ENCODE assay signal across 10 mouse cellular contexts in the genomic region with DNA sequence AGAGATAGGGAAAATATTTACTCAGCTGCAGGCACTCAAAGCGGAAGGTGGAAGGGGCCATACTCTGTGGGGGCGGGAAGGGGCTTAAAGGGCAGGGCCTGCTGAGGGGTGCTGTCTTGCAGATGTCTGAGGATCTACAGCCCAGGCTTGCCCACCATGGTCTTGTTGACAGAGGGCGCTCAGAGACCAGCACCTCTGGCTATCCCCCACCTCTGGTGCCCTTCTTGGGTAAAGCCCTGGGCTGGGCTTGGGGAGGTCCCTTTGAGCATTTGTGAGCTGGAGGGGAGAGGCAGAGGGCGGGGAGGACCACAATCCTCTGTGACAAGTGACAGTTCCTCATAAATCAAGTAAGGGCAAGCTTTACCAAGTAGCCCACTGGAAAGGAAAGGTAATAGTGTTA. TPM values are rescaled to one million over a fixed set of nuclear protein-coding genes. Genes with fewer than 3 reads are reported as not detected.
DNase-seq lines count a peak whose midpoint lies in the region; ATAC-seq and TF ChIP-seq lines count a peak whose summit lies in the region.
"Had no signal": no experiment of that assay in that cellular context is flagged by ENCODE, and none has a peak within 500 bp of the region (broad histone marks: within the 10 kb centered on the region; RNA-seq: fewer than 3 reads in every experiment).

No protein-coding gene starts in this region.

- H3K27ac ChIP-seq in heart, postnatal 0 days (ENCODE audit: low read depth) = peak overlapping the region; percentile 94
- H3K27ac ChIP-seq in hindbrain, embryonic 10.5 days = peak overlapping the region; percentile 75
- peak overlapping the region; percentile 65; the same call in 1 of the 2 replicates for H3K27ac ChIP-seq in midbrain, embryonic 14.5 days (replicated peaks; ENCODE audit: low read depth, low read length)

- no peak for TF ChIP-seq CTCF in heart, postnatal 0 days (IDR thresholded peaks at IDR 0.05; ENCODE audit: low read depth)

- H3K4me3 ChIP-seq in heart, postnatal 0 days (ENCODE audit: low read depth, low read length) = no peak overlapping the region
- H3K4me3 ChIP-seq in hindbrain, embryonic 10.5 days = no peak overlapping the region
- H3K4me3 ChIP-seq in midbrain, embryonic 14.5 days (replicated peaks; ENCODE audit: low read depth, low read length) = no peak overlapping the region

- no peaks in the 10 kb centered on the region for H3K9me3 ChIP-seq in heart, postnatal 0 days (replicated peaks; ENCODE audit: control insufficient read depth, low read length)
- H3K9me3 ChIP-seq in hindbrain, embryonic 10.5 days = no peaks in the 10 kb centered on the region
- no peaks in the 10 kb centered on the region for H3K9me3 ChIP-seq in midbrain, embryonic 14.5 days (ENCODE audit: control insufficient read depth, low read length)

- no peak for ATAC-seq in heart, postnatal 0 days (ENCODE audit: insufficient read depth, low read depth)
- ATAC-seq in midbrain, embryonic 14.5 days (ENCODE audit: low FRiP score, low TSS enrichment) = no peak

- DNase-seq in heart, postnatal 0 days (ENCODE audit: low spot score) = no peak
- no peak for DNase-seq in heart, adult 9 months (ENCODE audit: low spot score in 2 of 2)
- peak; percentile 50 for DNase-seq in embryo, embryonic 10.5 days (ENCODE audit: low spot score)
- peak; percentile 32 for DNase-seq in hindbrain, embryonic 10.5 days (ENCODE audit: low spot score)
- no peak for DNase-seq in midbrain, embryonic 14.5 days
- no peak for DNase-seq in frontal cortex, adult 2 months (ENCODE audit: extremely low spot score in 1 of 2, low spot score in 1 of 2)
- DNase-seq in adrenal gland, adult 8-10 months = no peak
- DNase-seq in B cell, adult 2 months = no peak
- DNase-seq: adrenal gland, postnatal 36 days; gastrocnemius, postnatal 36 days had no signal

- TF ChIP-seq EP300 in heart, postnatal 0 days (IDR thresholded peaks at IDR 0.05; ENCODE audit: low read depth) = no peak

- no peaks in the 10 kb centered on the region for H3K36me3 ChIP-seq in heart, postnatal 0 days (replicated peaks; ENCODE audit: control insufficient read depth, insufficient read depth, low read length)
- peaks cover 21% of the 10 kb centered on the region for H3K36me3 ChIP-seq in hindbrain, embryonic 10.5 days
- peaks cover under 1% of the 10 kb centered on the region; the same call in 1 of the 2 replicates for H3K36me3 ChIP-seq in midbrain, embryonic 14.5 days (ENCODE audit: control insufficient read depth, insufficient read depth, low read length)

- H3K4me1 ChIP-seq in heart, postnatal 0 days (ENCODE audit: control insufficient read depth, insufficient read depth) = peaks cover 37% of the 10 kb centered on the region
- peaks cover 73% of the 10 kb centered on the region for H3K4me1 ChIP-seq in hindbrain, embryonic 10.5 days (replicated peaks)
- peaks cover 59% of the 10 kb centered on the region for H3K4me1 ChIP-seq in midbrain, embryonic 14.5 days (ENCODE audit: control insufficient read depth, insufficient read depth, low read length)

- WGBS in heart, postnatal 0 days = 47% methylated on average over 4 of the region's 4 CpGs
- WGBS in hindbrain, embryonic 10.5 days = 31% methylated on average over 4 of the region's 4 CpGs
- WGBS in midbrain, embryonic 14.5 days = 50% methylated on average over 4 of the region's 4 CpGs

- no peaks in the 10 kb centered on the region for H3K27me3 ChIP-seq in heart, postnatal 0 days (ENCODE audit: control insufficient read depth, insufficient read depth, low read length)
- no peaks in the 10 kb centered on the region for H3K27me3 ChIP-seq in hindbrain, embryonic 10.5 days (ENCODE audit: insufficient read depth, poor library complexity, severe bottlenecking)
- H3K27me3 ChIP-seq in midbrain, embryonic 14.5 days (ENCODE audit: control insufficient read depth, insufficient read depth, low read length) = no peaks in the 10 kb centered on the region

- H3K4me2 ChIP-seq in heart, postnatal 0 days (ENCODE audit: low read depth, low read length) = no peak overlapping the region
- no peak overlapping the region for H3K4me2 ChIP-seq in midbrain, embryonic 14.5 days (ENCODE audit: low read length)

- H3K9ac ChIP-seq in heart, postnatal 0 days (replicated peaks; ENCODE audit: low read depth, low read length) = no peak overlapping the region
- H3K9ac ChIP-seq in midbrain, embryonic 14.5 days (replicated peaks; ENCODE audit: low read length) = no peak overlapping the region

RNA-seq across cellular contexts. Expression of gene Trim8, which starts 31.6 kb away (rescaled TPM):
- 35.9 and 48.3 TPM in 2 replicates for total RNA-seq in heart, postnatal 0 days (2014; rRNA removed; ENCODE audit: low replicate concordance)
- polyA plus RNA-seq in heart, postnatal 0 days (2015; fragmentation: Nextera tagmentation; extraction: Ambion mirVana) = 14.3 and 14.6 TPM in 2 replicates
- polyA plus RNA-seq in hindbrain, embryonic 10.5 days (2016; fragmentation: Nextera tagmentation; extraction: Ambion mirVana) = 26.5 and 30.0 TPM in 2 replicates
- polyA plus RNA-seq in midbrain, embryonic 14.5 days (2014; fragmentation: Nextera tagmentation; extraction: Ambion mirVana) = 36.5 and 38.5 TPM in 2 replicates
- polyA plus RNA-seq in frontal cortex, adult 2 months (2012; rRNA removed) = 58.6 and 60.6 TPM in 2 replicates
- total RNA-seq in adrenal gland, adult 8-10 months (2022) = 10 to 100 TPM; 46.6 to 69.0 (median 59.4) TPM

RNA-seq across cellular contexts. Expression of gene Arl3, which starts 39.9 kb away (rescaled TPM):
- total RNA-seq in heart, postnatal 0 days (2014; rRNA removed; ENCODE audit: low replicate concordance) = 37.2 and 38.2 TPM in 2 replicates
- 79.5 and 80.6 TPM in 2 replicates for polyA plus RNA-seq in heart, postnatal 0 days (2015; fragmentation: Nextera tagmentation; extraction: Ambion mirVana)
- 203 and 209 TPM in 2 replicates for polyA plus RNA-seq in hindbrain, embryonic 10.5 days (2016; fragmentation: Nextera tagmentation; extraction: Ambion mirVana)
- polyA plus RNA-seq in midbrain, embryonic 14.5 days (2014; fragmentation: Nextera tagmentation; extraction: Ambion mirVana) = 134 and 200 TPM in 2 replicates
- 249 and 253 TPM in 2 replicates for polyA plus RNA-seq in frontal cortex, adult 2 months (2012; rRNA removed)
- 10 to 100 TPM; 39.0 to 81.8 (median 61.0) TPM for total RNA-seq in adrenal gland, adult 8-10 months (2022)

RNA-seq across cellular contexts. Expression of gene Sfxn2, which starts 40.1 kb away (rescaled TPM):
- total RNA-seq in heart, postnatal 0 days (2014; rRNA removed; ENCODE audit: low replicate concordance) = 4.2 and 5.9 TPM in 2 replicates
- 4.6 and 5.1 TPM in 2 replicates for polyA plus RNA-seq in heart, postnatal 0 days (2015; fragmentation: Nextera tagmentation; extraction: Ambion mirVana)
- polyA plus RNA-seq in hindbrain, embryonic 10.5 days (2016; fragmentation: Nextera tagmentation; extraction: Ambion mirVana) = 12.9 and 17.9 TPM in 2 replicates
- polyA plus RNA-seq in midbrain, embryonic 14.5 days (2014; fragmentation: Nextera tagmentation; extraction: Ambion mirVana) = 7.3 and 10.2 TPM in 2 replicates
- 6.0 and 7.5 TPM in 2 replicates for polyA plus RNA-seq in frontal cortex, adult 2 months (2012; rRNA removed)
- 10 to 100 TPM in 3 of 4 experiments, 1 to 10 TPM in 1; 7.0 to 16.4 (median 12.0) TPM for total RNA-seq in adrenal gland, adult 8-10 months (2022)

Comparison
In these comparisons a context has a peak if more than half of its experiments do, and no peak if none do; other contexts are left out.
1. DNase-seq: peak in embryo, embryonic 10.5 days (single experiment) and hindbrain, embryonic 10.5 days (single experiment); none in heart, postnatal 0 days (single experiment), heart, adult 9 months (0 of 2), midbrain, embryonic 14.5 days (single experiment), frontal cortex, adult 2 months (0 of 2), adrenal gland, adult 8-10 months (single experiment) and B cell, adult 2 months (0 of 2).
2. Peak in every context shown above with its lines, with median percentiles within 50 percentile points of each other: H3K27ac ChIP-seq.